Mouse (Mus musculus) kidney, adult 2 months (tissue): ENCODE results near the gene Arhgef11. TPM values are rescaled to one million over a fixed set of nuclear protein-coding genes. Genes with fewer than 3 reads are reported as not detected.
"Not testable (repeated sequence)": the region's sequence is repeated elsewhere in the genome, so short reads cannot be mapped to it uniquely, and the experiment has no call there.

ENCODE experiments used
- DNase-seq: peaks from one replicate; pipeline ENCODE4 v3.0.0; 2021
- H3K27ac ChIP-seq: fragments of 200-500 bp; 2 replicates; pipeline ENCODE4 v1.5.1; 2012; ENCODE audit warnings: low read depth, low read length, control low read depth, inconsistent platforms; ENCODE audit not compliant: insufficient read depth
- H3K27me3 ChIP-seq: fragments of 200-500 bp; replicated peaks from 2 replicates; pipeline ENCODE4 v1.6.1; 2012; ENCODE audit warnings: mild to moderate bottlenecking, moderate library complexity, low read length, inconsistent platforms; ENCODE audit not compliant: control insufficient read depth, insufficient read depth
- H3K36me3 ChIP-seq: fragments of 200-500 bp; 2 replicates; pipeline ENCODE4 v1.6.1; 2012; ENCODE audit warnings: mild to moderate bottlenecking, moderate library complexity, low read length, inconsistent platforms; ENCODE audit not compliant: control insufficient read depth, insufficient read depth
- H3K4me1 ChIP-seq: fragments of 200-500 bp; 2 replicates; pipeline ENCODE4 v1.6.1; 2011; ENCODE audit warnings: low read length; ENCODE audit not compliant: control insufficient read depth, insufficient read depth
- H3K4me3 ChIP-seq: fragments of 200-500 bp; 2 replicates; pipeline ENCODE4 v1.5.1; 2011; ENCODE audit warnings: mild to moderate bottlenecking, low read depth, low read length, control low read depth; ENCODE audit not compliant: insufficient read depth
- CTCF ChIP-seq: fragments of 200-500 bp; conservative IDR thresholded peaks from 2 replicates; pipeline ENCODE4 v1.5.1; 2011; ENCODE audit warnings: low read depth, mild to moderate bottlenecking, control low read depth, low read length, moderate library complexity, mixed read lengths; ENCODE audit not compliant: insufficient read depth, insufficient read length
- POLR2A ChIP-seq: fragments of 200-500 bp; IDR thresholded peaks from one replicate; pipeline ENCODE4 v1.6.1; 2011; ENCODE audit warnings: low read depth, low read length, control low read depth
- WGBS: fragments of 180-500 bp; shearing (Covaris S2); methylation state at CpG from one replicate; pipeline ENCODE4 v1.1.7; 2018; 5-methylcytosine and 5-hydroxymethylcytosine counted together
- polyA plus RNA-seq: library from polyadenylated mRNA; depleted of rRNA; stranded (reverse); fragments of >200 nt; gene quantifications from 2 replicates; pipeline ENCODE4 v1.2.3, GENCODE M21; 2012; rRNA removed

The Arhgef11 gene
- 34.7 and 35.4 TPM in 2 replicates for polyA plus RNA-seq

GRCm38 (mm10) chr3:87616957-87617810, at the start of gene Arhgef11:
TSS of gene Arhgef11 (plus strand) at chr3:87617559.
- H3K27me3 ChIP-seq = no peaks in the 10 kb centered on the region
- no peaks in the 10 kb centered on the region for H3K36me3 ChIP-seq
- H3K27ac ChIP-seq = peak within 1 kb of the TSS; percentile 79
- peaks cover 14% of the 10 kb centered on the region for H3K4me1 ChIP-seq
- peak within 1 kb of the TSS; percentile 77 for H3K4me3 ChIP-seq
- 2% methylated on average over 100 of the region's 101 CpGs for WGBS
- peak; percentile 92 for DNase-seq
- TF ChIP-seq POLR2A (peak; percentile 43), CTCF (no peak)

DNA sequence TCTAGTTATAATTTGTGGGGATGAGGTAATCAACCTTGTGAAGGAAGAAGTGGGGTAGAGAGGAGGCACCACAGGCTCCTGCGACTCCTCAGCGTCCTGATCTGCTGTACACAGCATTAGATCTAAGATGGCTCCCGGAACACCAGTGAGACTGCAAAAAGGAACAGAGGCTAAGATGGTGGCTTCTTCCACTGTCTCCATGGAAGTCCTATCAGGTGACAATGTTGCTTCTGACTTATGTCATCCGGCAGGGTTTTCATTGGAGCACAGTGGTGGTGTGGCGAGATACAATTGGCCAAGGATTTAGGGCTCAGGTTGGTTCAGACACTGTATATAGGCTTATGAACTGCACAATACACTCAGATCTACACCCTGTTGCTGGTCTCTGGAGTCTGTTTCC, 48.7 kb upstream of the Arhgef11 start:
- Histone ChIP-seq H3K4me3 (no peak overlapping the region), H3K36me3 (no peaks in the 10 kb centered on the region), H3K4me1 (no peaks in the 10 kb centered on the region), H3K27ac (no peak overlapping the region), H3K27me3 (no peaks in the 10 kb centered on the region)
- TF ChIP-seq CTCF (no peak), POLR2A (no peak)
- no peak for DNase-seq
- WGBS = 93% methylated on average over 5 of the region's 5 CpGs

- 23% methylated on average over 6 of the region's 6 CpGs for WGBS
- H3K36me3 ChIP-seq = no peaks in the 10 kb centered on the region
Measured at GRCm38 (mm10) chr3:87575766-87576165, 41.6 kb upstream of the Arhgef11 start.

GRCm38 (mm10) chr3:87582259-87582658, 35.1 kb upstream of the Arhgef11 start:
- Histone ChIP-seq H3K4me3 (no peak overlapping the region), H3K27ac (no peak overlapping the region), H3K36me3 (no peaks in the 10 kb centered on the region), H3K4me1 (no peaks in the 10 kb centered on the region), H3K27me3 (no peaks in the 10 kb centered on the region)
- WGBS = 91% methylated on average over 4 of the region's 4 CpGs
- TF ChIP-seq CTCF (no peak), POLR2A (no peak)
- DNase-seq = no peak

More at GRCm38 (mm10) chr3:87575766-87576165, 41.6 kb upstream of the Arhgef11 start:
- H3K4me1 ChIP-seq = no peaks in the 10 kb centered on the region
- TF ChIP-seq POLR2A (no peak), CTCF (no peak)
- no peak for DNase-seq
- no peak overlapping the region for H3K4me3 ChIP-seq
- H3K27ac ChIP-seq = no peak overlapping the region
- H3K27me3 ChIP-seq = no peaks in the 10 kb centered on the region

DNA sequence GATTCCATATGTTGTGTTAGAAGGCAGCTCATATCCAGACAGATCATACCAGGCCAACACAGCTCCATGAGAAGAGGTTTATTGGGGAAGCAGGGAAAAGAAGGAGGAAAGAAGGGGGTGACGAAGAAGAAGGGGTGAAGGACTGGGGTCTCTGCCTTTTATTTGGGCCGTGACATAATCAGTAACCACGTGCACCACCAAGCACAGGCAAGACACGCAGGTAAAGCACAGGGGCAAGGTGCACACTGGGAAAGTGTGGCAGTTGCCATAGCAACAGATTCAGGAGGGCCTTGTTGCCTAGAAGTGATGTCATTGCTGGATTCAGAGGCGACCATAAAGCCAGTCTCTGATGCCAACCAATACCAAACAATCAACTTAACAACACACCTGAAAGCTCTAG, 23.6 kb upstream of the Arhgef11 start:
- no peaks in the 10 kb centered on the region for H3K4me1 ChIP-seq
- no peaks in the 10 kb centered on the region for H3K36me3 ChIP-seq
- no peaks in the 10 kb centered on the region for H3K27me3 ChIP-seq
- TF ChIP-seq POLR2A (no peak), CTCF (no peak)
- no peak overlapping the region for H3K27ac ChIP-seq
- DNase-seq = no peak
- H3K4me3 ChIP-seq = no peak overlapping the region
- 68% methylated on average over 5 of the region's 5 CpGs for WGBS

DNA sequence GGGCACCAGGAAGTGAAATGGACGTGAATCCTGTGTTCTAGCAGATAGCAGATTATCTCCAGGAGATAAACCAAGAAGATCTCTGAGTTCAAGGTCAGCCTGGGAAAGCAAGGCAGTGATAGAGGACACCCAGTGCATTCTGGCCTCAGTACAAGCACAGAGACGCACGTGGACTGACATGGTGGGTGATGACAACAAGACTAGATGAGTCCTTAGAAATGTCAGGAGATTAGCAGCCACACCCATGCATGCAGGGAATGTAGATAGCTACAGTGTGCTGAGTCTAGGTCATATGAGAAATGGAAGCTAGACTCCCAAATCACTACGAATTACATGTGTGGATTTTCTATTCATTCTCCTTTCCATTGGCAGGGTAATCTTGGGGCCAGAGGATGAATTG, 22.0 kb upstream of the Arhgef11 start:
- H3K27ac ChIP-seq, H3K4me3 ChIP-seq, H3K27me3 ChIP-seq, H3K36me3 ChIP-seq, H3K4me1 ChIP-seq, DNase-seq: not testable (repeated sequence)
- 81% methylated on average over 4 of the region's 4 CpGs for WGBS

DNA sequence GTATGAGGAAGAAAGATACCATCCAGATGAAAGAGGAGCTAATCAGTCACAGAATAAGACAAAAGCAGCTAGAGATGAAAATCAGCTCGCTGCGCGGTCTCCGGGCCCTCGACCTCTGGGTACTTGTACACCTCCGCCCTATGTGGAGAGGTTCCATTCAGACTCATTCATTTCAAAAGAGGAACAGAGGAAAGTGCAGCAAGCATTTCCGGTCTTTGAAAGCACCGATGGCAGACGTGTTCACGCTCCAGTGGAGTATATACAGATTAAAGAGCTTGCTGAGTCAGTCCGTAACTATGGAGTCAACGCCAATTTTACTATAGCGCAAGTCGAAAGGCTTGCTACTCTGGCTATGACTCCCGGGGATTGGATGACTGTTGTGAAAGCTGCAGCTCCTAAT, 16.3 kb upstream of the Arhgef11 start:
- H3K27ac ChIP-seq, H3K4me1 ChIP-seq, DNase-seq, H3K4me3 ChIP-seq, H3K36me3 ChIP-seq, H3K27me3 ChIP-seq: not testable (repeated sequence)
- WGBS = 96% methylated on average over 15 of the region's 15 CpGs

DNA sequence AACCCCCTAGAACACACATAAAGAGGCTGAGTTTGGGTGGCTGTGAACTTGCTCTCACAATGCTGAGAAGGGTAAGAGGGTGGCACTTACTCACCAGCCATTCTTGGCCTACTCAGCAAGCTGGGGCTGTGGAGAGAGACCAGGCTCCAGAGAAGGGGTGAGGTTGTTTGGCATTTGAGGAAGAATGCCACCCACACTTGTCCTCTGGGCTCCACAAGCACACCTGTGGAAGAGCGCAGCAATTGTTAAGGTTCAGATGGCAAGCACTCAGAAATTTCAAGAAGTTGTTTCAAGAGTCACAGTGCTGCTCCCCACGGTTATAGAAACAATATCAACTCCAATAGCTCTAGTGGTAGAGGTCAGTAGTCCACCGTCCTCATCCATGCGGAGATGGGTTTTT, 1.0 kb upstream of the Arhgef11 start:
- no peak overlapping the region for H3K4me3 ChIP-seq
- TF ChIP-seq CTCF = no peak
- no peak for TF ChIP-seq POLR2A
- WGBS = 60% methylated on average over 4 of the region's 4 CpGs
- H3K27ac ChIP-seq = no peak overlapping the region
- H3K27me3 ChIP-seq = no peaks in the 10 kb centered on the region
- peaks cover 14% of the 10 kb centered on the region for H3K4me1 ChIP-seq
- no peaks in the 10 kb centered on the region for H3K36me3 ChIP-seq
- no peak for DNase-seq
